Mouse (Mus musculus) adipose tissue, adult 10 weeks (tissue): ENCODE measurements around the gene Map2. TPM values are rescaled to one million over a fixed set of nuclear protein-coding genes. Genes with fewer than 3 reads are reported as not detected.

Experiments used
- polyA plus RNA-seq: library from polyadenylated mRNA; stranded (reverse); fragments of 350-450 nt; fragmentation: Illumina TruSeq; extraction: RNeasy Lipid Tissue Mini Kit (QIAGEN cat#74804); gene quantifications from one replicate; pipeline ENCODE4 v1.2.3, GENCODE M21; 2014; ENCODE audit warnings: low read depth, low replicate concordance

The Map2 gene
- polyA plus RNA-seq: 2.4 TPM

DNA sequence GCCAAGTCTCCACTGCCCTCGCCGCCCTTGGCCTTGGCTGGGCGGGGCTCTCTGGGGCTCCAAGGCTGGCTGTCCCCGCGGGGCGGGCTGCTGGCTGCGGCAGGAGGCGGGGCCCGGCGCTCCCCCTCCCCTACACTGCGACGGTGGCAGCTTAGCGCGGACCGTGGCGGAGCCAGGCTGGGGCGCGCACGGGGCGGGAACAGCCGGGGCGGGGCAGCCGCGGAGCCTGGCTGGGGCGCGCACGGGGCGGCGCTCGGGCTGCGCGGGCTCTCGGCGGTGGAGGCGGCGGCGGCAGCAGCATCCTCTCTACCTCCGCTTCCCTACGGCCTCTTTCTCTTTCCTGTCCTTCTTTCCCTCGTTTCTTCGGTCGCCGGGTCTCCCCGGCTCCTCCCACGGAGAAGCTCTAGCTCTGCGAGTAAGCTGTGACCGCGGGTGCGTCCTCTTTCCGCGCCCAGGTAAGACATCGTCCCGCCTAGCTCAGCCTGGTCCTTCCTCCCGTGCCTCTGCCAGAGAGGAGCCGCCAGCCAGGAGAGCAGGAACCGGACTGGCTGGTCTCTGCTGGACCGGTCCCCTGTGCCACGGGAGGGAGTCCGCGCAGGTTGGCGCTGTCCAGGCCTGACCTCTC lies at the start of gene Map2:
TSS of gene Map2 (plus strand) at position 233 of the 625 bp plus-strand sequence.

DNA sequence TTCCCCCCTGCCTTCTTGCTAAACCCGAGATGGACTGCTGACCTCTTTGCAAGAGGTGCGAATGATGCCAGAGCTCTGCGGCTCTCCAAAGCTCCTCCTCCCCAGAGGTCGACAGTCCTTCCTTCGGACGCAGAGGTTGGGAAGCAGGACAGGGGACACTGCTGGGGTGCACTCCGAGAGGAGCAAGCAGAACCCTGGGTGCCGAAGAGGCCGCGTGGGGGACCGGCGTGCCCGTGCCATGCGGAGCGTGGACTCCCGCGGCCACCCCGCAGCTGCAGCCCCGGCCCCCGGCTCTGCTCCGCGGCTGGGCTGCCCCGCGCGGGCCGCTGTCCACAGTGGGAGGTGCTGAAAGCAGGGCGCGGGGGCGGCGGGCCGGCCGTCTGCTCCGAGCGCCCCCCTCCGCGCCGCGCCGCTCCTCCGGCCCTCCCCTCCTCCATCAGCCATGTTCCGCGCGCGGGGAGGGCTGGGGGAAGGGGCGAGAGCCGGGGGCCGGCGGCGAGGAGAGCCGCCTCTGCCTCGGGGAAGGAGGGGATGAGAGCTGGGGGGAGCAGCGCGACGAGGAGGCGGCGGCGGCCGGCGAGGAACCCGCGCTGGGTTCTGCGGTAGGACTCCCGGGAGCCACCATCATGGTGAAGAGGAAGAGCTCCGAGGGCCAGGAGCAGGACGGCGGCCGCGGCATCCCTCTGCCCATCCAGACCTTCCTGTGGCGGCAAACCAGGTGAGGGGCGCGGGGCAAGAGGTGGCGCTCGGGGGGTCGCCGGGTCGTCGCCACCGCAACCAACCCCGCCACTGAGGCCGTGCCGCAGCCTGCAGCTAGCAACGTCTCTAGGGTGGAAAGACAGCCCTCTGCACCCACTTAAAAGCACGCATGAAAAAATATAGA lies 293.0 kb downstream of the Map2 start, which contains the start of gene Unc80:
TSS of gene Unc80 (plus strand) at position 547 of the 883 bp plus-strand sequence.

Other genes starting within 250 kb of the Map2 start
- gene Crygf, start 248.8 kb upstream of the Map2 start, polyA plus RNA-seq: not detected